8 mouse cellular contexts compared by ENCODE assay signal in the genomic region with DNA sequence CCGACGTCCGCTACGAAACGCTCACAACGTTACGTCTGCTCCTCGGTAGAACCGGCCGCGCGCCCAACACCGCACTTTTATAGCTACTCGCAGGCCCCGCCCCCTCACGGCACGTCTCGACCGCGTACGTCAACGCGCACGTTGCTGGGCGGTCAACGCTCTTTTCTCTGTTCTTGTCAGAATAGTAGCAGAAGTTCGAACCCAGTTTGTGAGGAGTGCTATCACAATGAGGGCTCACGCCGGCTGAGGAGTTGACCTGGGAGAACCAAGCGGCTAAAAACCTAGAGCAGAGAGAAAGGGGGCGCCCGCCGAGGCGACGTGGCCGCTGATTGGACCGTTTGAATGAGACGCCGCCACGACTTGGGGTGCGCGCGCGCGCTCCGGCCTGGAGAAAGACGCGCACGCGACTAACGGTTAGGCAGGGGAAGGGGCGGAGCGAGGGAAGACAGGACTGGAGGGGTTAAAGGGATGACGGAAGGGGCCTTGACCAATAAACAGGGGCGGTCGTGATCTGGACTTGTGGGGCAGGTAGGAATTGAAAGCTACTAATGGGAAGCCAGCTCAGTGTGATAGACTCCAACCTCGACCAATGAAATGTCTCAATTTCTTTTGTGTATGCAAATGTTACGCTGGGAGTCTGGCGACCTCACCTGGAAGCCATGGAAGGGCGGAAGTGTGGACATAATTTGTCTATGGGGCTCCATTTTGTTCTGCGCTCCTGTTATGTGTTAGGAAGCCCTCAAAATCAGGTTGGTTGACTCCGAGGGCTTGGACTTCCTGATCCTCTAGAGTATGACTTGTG. TPM values are rescaled to one million over a fixed set of nuclear protein-coding genes. Genes with fewer than 3 reads are reported as not detected.
A peak's percentile ranks its signal among the peaks of the same experiment; 100 is the strongest.
DNase-seq lines count a peak whose midpoint lies in the region; ATAC-seq and TF ChIP-seq lines count a peak whose summit lies in the region.

Gene Ube2s, minus strand, starts transcription at position 288 of the 802 bp plus-strand sequence.

- intact Hi-C loops in gastrocnemius, adult 2 months (cut with DNase I) = loop anchor here (2.0 to 5.0 kb wide), 3 partner anchors 20 to 130 kb away; partner anchors contain the start of genes Rpl28 and Zfp628
- intact Hi-C loops in left cerebral cortex, adult 2 months (cut with DNase I) = loop anchor here (5.0 kb wide), 1 partner anchor 105 kb away; the partner anchor contains the start of gene Zfp628

- under 1% methylated on average over 62 of the region's 62 CpGs for WGBS in hindbrain, postnatal 0 days

- TF ChIP-seq CTCF in gastrocnemius, adult 2 months (IDR thresholded peaks at IDR 0.05) = no peak
- peak; percentile 59 for TF ChIP-seq CTCF in hindbrain, postnatal 0 days (IDR thresholded peaks at IDR 0.05; ENCODE audit: low read depth)
- peak; percentile 7 for TF ChIP-seq CTCF in left cerebral cortex, adult 2 months (IDR thresholded peaks at IDR 0.05)

- H3K36me3 ChIP-seq in hindbrain, postnatal 0 days (ENCODE audit: insufficient read depth, low read length) = peaks cover 15% of the 10 kb centered on the region; the same call in 1 of the 2 replicates

- peaks cover 5% of the 10 kb centered on the region for H3K4me1 ChIP-seq in hindbrain, postnatal 0 days (ENCODE audit: insufficient read depth, low read length)

- peak within 1 kb of the TSS; percentile 91 for H3K9ac ChIP-seq in hindbrain, postnatal 0 days (replicated peaks; ENCODE audit: low read length)

- no peaks in the 10 kb centered on the region for H3K27me3 ChIP-seq in hindbrain, postnatal 0 days (ENCODE audit: insufficient read depth, low read length)

- H3K27ac ChIP-seq in gastrocnemius, adult 2 months = peak within 1 kb of the TSS; percentile 100
- peak within 1 kb of the TSS; percentile 95 for H3K27ac ChIP-seq in hindbrain, postnatal 0 days
- H3K27ac ChIP-seq in left cerebral cortex, adult 2 months = peak within 1 kb of the TSS; percentile 98

- H3K9me3 ChIP-seq in hindbrain, postnatal 0 days (ENCODE audit: low read length) = no peaks in the 10 kb centered on the region

- peak within 1 kb of the TSS; percentile 85 for H3K4me2 ChIP-seq in hindbrain, postnatal 0 days (ENCODE audit: low read depth, low read length)

- peak; percentile 92 for ATAC-seq in common myeloid progenitor, adult 5-6 weeks (replicated peaks; ENCODE audit: low read depth, poor library complexity, severe bottlenecking)
- ATAC-seq in hindbrain, postnatal 0 days = peak; percentile 99
- peak; percentile 90 for ATAC-seq in megakaryocyte, adult 5-6 weeks (ENCODE audit: poor library complexity, severe bottlenecking)

- peak within 1 kb of the TSS; percentile 98 for H3K4me3 ChIP-seq in gastrocnemius, adult 2 months
- H3K4me3 ChIP-seq in hindbrain, postnatal 0 days (ENCODE audit: low read length) = peak within 1 kb of the TSS; percentile 99
- H3K4me3 ChIP-seq in left cerebral cortex, adult 2 months = peak within 1 kb of the TSS; percentile 96

- peak; percentile 100 for DNase-seq in ZHBTc4 (ENCODE audit: low read depth, low spot score)
- peak; percentile 99 for DNase-seq in gastrocnemius, adult 2 months
- DNase-seq in hindbrain, postnatal 0 days (ENCODE audit: low spot score) = peak; percentile 100
- peak; percentile 94 to 98 for DNase-seq in left cerebral cortex, adult 2 months (ENCODE audit: extremely low spot score in 1 of 2, low spot score in 2 of 2)
- DNase-seq in right cerebral cortex, adult 2 months (ENCODE audit: low spot score in 2 of 2) = peak; percentile 97 to 98
- DNase-seq in urinary bladder, postnatal 14 days (ENCODE audit: low spot score) = peak; percentile 98

RNA-seq across cellular contexts. Expression of gene Ube2s, which starts in this region (rescaled TPM):
- total RNA-seq in common myeloid progenitor, adult 5-6 weeks (2017) = 190 and 203 TPM in 2 replicates
- 10 to 100 TPM; 76.4 to 82.7 TPM for total RNA-seq in gastrocnemius, adult 2 months (2021)
- total RNA-seq in hindbrain, postnatal 0 days (2014; rRNA removed) = 264 and 324 TPM in 2 replicates
- 223 and 233 TPM in 2 replicates for polyA plus RNA-seq in hindbrain, postnatal 0 days (2015; fragmentation: Nextera tagmentation; extraction: Ambion mirVana)
- total RNA-seq in left cerebral cortex, adult 2 months (2021) = 100 to 1,000 TPM; 104 to 117 TPM
- total RNA-seq in megakaryocyte, adult 5-6 weeks (2015) = 313 and 324 TPM in 2 replicates
- 178 and 185 TPM in 2 replicates for total RNA-seq in megakaryocyte, adult 5-6 weeks (2017)

Comparison
In these comparisons a context has a peak if more than half of its experiments do, and no peak if none do; other contexts are left out.
1. Peak in every context shown above with its lines: DNase-seq, ATAC-seq, H3K4me3 ChIP-seq and H3K27ac ChIP-seq.